In the genomic region with DNA sequence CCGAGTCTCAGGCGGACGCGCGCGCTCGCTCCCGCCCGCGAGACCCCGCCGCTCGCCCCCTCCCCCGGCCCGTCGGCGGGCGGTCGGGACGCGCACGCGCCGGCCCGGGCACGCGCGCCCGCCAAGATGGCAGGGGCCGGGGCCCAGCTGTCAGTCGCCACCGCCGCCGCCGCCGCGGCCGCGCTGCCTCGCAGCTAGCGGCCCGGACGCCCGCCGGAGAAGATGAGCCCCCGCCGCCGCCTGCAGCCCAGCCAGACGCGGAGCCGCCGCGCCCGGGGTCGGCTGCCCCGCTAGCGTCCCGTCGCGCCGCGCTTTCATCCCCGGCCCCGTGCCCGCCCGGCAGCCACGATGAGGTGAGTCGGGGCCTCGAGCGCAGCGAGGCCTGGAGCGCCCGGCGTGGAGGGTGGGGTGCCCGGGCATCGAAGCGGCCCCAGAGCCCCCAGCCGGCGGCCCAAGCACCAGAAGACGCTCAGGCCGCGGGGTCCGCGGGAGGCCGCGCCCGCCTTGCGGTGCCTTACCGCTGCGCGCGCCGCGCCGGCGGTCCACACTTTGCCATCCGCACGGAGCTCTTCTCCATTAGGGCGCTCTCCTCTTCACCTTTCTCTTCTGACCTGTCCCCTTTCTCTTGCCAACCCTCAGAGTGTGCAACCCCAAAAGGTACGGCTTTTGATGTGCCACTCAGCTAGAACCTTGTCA, we compare ENCODE assay signal across 8 mouse cellular contexts. TPM values are rescaled to one million over a fixed set of nuclear protein-coding genes. Genes with fewer than 3 reads are reported as not detected.
A peak's percentile ranks its signal among the peaks of the same experiment; 100 is the strongest.
DNase-seq lines count a peak whose midpoint lies in the region; ATAC-seq lines count a peak whose summit lies in the region.

No protein-coding gene starts in this region.

- H3K9ac ChIP-seq in forebrain, embryonic 13.5 days: peak overlapping the region; percentile 98
- peak overlapping the region; percentile 91 for H3K9ac ChIP-seq in intestine, embryonic 16.5 days (ENCODE audit: low read depth, low read length)
- H3K9ac ChIP-seq in midbrain, embryonic 14.5 days (replicated peaks; ENCODE audit: low read length): peak overlapping the region; percentile 98

- peak overlapping the region; percentile 75 for H3K4me2 ChIP-seq in forebrain, embryonic 13.5 days
- H3K4me2 ChIP-seq in intestine, embryonic 16.5 days (ENCODE audit: low read depth, low read length): peak overlapping the region; percentile 83
- H3K4me2 ChIP-seq in midbrain, embryonic 14.5 days (ENCODE audit: low read length): peak overlapping the region; percentile 86

- no peak for ATAC-seq in CD4-positive, CD25-positive, alpha-beta regulatory T cell, adult 4 months
- peak; percentile 66 for ATAC-seq in forebrain, embryonic 13.5 days
- ATAC-seq in intestine, embryonic 16.5 days: peak; percentile 78
- ATAC-seq in midbrain, embryonic 14.5 days (ENCODE audit: low FRiP score, low TSS enrichment): peak; percentile 80

- no peaks in the 10 kb centered on the region for H3K9me3 ChIP-seq in forebrain, embryonic 13.5 days (replicated peaks)
- no peaks in the 10 kb centered on the region for H3K9me3 ChIP-seq in intestine, embryonic 16.5 days (ENCODE audit: control insufficient read depth, low read length)
- no peaks in the 10 kb centered on the region for H3K9me3 ChIP-seq in midbrain, embryonic 14.5 days (ENCODE audit: control insufficient read depth, low read length)

- H3K27ac ChIP-seq in forebrain, embryonic 13.5 days: peak overlapping the region; percentile 93
- H3K27ac ChIP-seq in intestine, embryonic 16.5 days (ENCODE audit: low read length): peak overlapping the region; percentile 65
- peak overlapping the region; percentile 96 for H3K27ac ChIP-seq in midbrain, embryonic 14.5 days (replicated peaks; ENCODE audit: low read depth, low read length)

- WGBS in forebrain, embryonic 13.5 days: 0% methylated on average over 54 of the region's 100 CpGs
- under 1% methylated on average over 69 of the region's 100 CpGs for WGBS in intestine, embryonic 16.5 days
- under 1% methylated on average over 64 of the region's 100 CpGs for WGBS in midbrain, embryonic 14.5 days

- peak overlapping the region; percentile 98 for H3K4me3 ChIP-seq in forebrain, embryonic 13.5 days
- H3K4me3 ChIP-seq in intestine, embryonic 16.5 days (ENCODE audit: low read length): peak overlapping the region; percentile 93
- peak overlapping the region; percentile 99 for H3K4me3 ChIP-seq in midbrain, embryonic 14.5 days (replicated peaks; ENCODE audit: low read depth, low read length)

- peak; percentile 21 for DNase-seq in CD4-positive, CD25-positive, alpha-beta regulatory T cell, adult 2 months (ENCODE audit: low read depth, low spot score)
- DNase-seq in right cerebral cortex, postnatal 10 days (ENCODE audit: low spot score in 2 of 2): peak; percentile 43 to 48
- no peak for DNase-seq in right cerebral cortex, postnatal 4 days
- DNase-seq in midbrain, embryonic 14.5 days: peak; percentile 75
- peak; percentile 35 for DNase-seq in urinary bladder, postnatal 25 days (ENCODE audit: low spot score)

- peaks cover 55% of the 10 kb centered on the region for H3K4me1 ChIP-seq in forebrain, embryonic 13.5 days
- peaks cover 13% of the 10 kb centered on the region for H3K4me1 ChIP-seq in intestine, embryonic 16.5 days (ENCODE audit: control insufficient read depth, insufficient read depth, low read length)
- H3K4me1 ChIP-seq in midbrain, embryonic 14.5 days (ENCODE audit: control insufficient read depth, insufficient read depth, low read length): peaks cover 38% of the 10 kb centered on the region

- H3K27me3 ChIP-seq in forebrain, embryonic 13.5 days: no peaks in the 10 kb centered on the region
- H3K27me3 ChIP-seq in intestine, embryonic 16.5 days (replicated peaks; ENCODE audit: control insufficient read depth, insufficient read depth, low read length): no peaks in the 10 kb centered on the region
- H3K27me3 ChIP-seq in midbrain, embryonic 14.5 days (ENCODE audit: control insufficient read depth, insufficient read depth, low read length): no peaks in the 10 kb centered on the region

- H3K36me3 ChIP-seq in forebrain, embryonic 13.5 days (ENCODE audit: poor library complexity, severe bottlenecking): no peaks in the 10 kb centered on the region
- no peaks in the 10 kb centered on the region for H3K36me3 ChIP-seq in intestine, embryonic 16.5 days (ENCODE audit: control insufficient read depth, insufficient read depth, low read length)
- H3K36me3 ChIP-seq in midbrain, embryonic 14.5 days (ENCODE audit: control insufficient read depth, insufficient read depth, low read length): no peaks in the 10 kb centered on the region

RNA-seq across cellular contexts. Expression of gene Evl, which starts 0.5 kb away (rescaled TPM):
- polyA plus RNA-seq in CD4-positive, CD25-positive, alpha-beta regulatory T cell, adult 4 months (2017; shearing (Covaris generic)): 100 to 1,000 TPM; 313 to 337 TPM
- polyA plus RNA-seq in forebrain, embryonic 13.5 days (2015; fragmentation: Nextera tagmentation; extraction: Ambion mirVana): 147 and 159 TPM in 2 replicates
- polyA plus RNA-seq in intestine, embryonic 16.5 days (2015; fragmentation: Nextera tagmentation; extraction: Ambion mirVana): 21.5 and 23.7 TPM in 2 replicates
- 280 and 314 TPM in 2 replicates for polyA plus RNA-seq in midbrain, embryonic 14.5 days (2014; fragmentation: Nextera tagmentation; extraction: Ambion mirVana)
